Mouse (Mus musculus): Measurements from ENCODE around the gene Cnp. TPM values are rescaled to one million over a fixed set of nuclear protein-coding genes. Genes with fewer than 3 reads are reported as not detected.

Gene Cnp
- polyA plus RNA-seq, 1 experiment from 2014 or later, result 57.8 TPM

DNA sequence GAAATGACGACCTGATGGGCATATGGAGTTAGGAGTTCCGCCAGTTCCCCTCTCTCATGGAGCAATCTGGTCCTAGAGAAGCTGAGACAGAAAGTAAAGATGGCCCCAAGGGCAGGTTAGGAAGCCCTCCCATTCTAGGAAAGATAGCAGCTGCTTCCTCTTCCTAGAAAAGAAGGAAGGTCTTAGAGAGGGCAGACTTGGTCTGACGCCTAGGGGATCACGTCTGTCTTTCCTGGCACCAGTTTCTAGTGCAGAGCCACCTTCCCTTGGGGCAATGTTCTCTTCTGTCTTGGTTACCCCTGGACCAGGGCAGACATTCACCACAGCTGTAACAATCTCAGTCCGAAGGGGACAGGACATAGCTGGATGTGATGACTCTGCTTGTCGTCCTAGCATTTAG lies 26.6 kb upstream of the Cnp start:
- 85% methylated on average over 6 of the region's 6 CpGs for WGBS
- H3K4me2 ChIP-seq (ENCODE audit: low read length), result no peak overlapping the region
- no peak overlapping the region for H3K27ac ChIP-seq (ENCODE audit: low read length)
- H3K9ac ChIP-seq (ENCODE audit: low read depth, low read length), result no peak overlapping the region
- ATAC-seq, result no peak
- peaks cover 13% of the 10 kb centered on the region for H3K4me1 ChIP-seq (ENCODE audit: control insufficient read depth, insufficient read depth, low read length)
- H3K9me3 ChIP-seq (replicated peaks; ENCODE audit: control insufficient read depth, low read length, poor library complexity, severe bottlenecking), result no peaks in the 10 kb centered on the region
- H3K36me3 ChIP-seq (ENCODE audit: control insufficient read depth, insufficient read depth, low read length), result no peaks in the 10 kb centered on the region
- no peaks in the 10 kb centered on the region; the same call in 1 of the 2 replicates for H3K27me3 ChIP-seq (ENCODE audit: control insufficient read depth, insufficient read depth, low read depth, low read length)
- H3K4me3 ChIP-seq (ENCODE audit: low read depth, low read length), result no peak overlapping the region

- WGBS, result 90% methylated on average over 8 of the region's 8 CpGs
- ATAC-seq, result no peak
Observed at GRCm38 (mm10) chr11:100549466-100549865, 25.2 kb upstream of the Cnp start.

DNA sequence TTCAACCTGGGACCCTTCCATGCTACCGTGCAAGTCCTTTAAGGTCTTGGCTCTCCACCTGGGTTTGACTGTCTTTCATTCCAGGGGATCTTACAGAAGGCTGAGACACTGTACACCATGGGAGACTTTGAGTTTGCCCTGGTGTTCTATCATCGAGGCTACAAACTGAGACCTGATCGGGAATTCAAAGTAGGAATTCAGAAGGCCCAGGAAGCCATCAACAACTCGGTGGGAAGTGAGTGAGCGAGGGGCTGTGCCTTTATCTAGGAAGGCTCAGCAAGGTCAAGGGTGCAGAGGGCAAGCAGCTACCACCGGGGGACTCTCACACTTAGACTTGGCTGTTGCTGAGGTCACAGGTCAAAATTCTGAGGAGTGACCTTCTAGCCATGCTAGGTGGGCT lies 24.6 kb upstream of the Cnp start:
- H3K9me3 ChIP-seq (replicated peaks; ENCODE audit: control insufficient read depth, low read length, poor library complexity, severe bottlenecking), result no peaks in the 10 kb centered on the region
- ATAC-seq, result no peak
- no peak overlapping the region for H3K4me2 ChIP-seq (ENCODE audit: low read length)
- no peak overlapping the region for H3K9ac ChIP-seq (ENCODE audit: low read depth, low read length)
- H3K27ac ChIP-seq (ENCODE audit: low read length), result no peak overlapping the region
- 77% methylated on average over 6 of the region's 6 CpGs for WGBS
- H3K36me3 ChIP-seq (ENCODE audit: control insufficient read depth, insufficient read depth, low read length), result no peaks in the 10 kb centered on the region
- H3K27me3 ChIP-seq (ENCODE audit: control insufficient read depth, insufficient read depth, low read depth, low read length), result no peaks in the 10 kb centered on the region; the same call in 1 of the 2 replicates
- no peak overlapping the region for H3K4me3 ChIP-seq (ENCODE audit: low read depth, low read length)
- peaks cover 7% of the 10 kb centered on the region for H3K4me1 ChIP-seq (ENCODE audit: control insufficient read depth, insufficient read depth, low read length)

More at GRCm38 (mm10) chr11:100549466-100549865, 25.2 kb upstream of the Cnp start:
- no peak overlapping the region for H3K4me3 ChIP-seq (ENCODE audit: low read depth, low read length)
- no peak overlapping the region for H3K4me2 ChIP-seq (ENCODE audit: low read length)
- no peak overlapping the region for H3K27ac ChIP-seq (ENCODE audit: low read length)
- no peaks in the 10 kb centered on the region for H3K9me3 ChIP-seq (replicated peaks; ENCODE audit: control insufficient read depth, low read length, poor library complexity, severe bottlenecking)
- no peak overlapping the region for H3K9ac ChIP-seq (ENCODE audit: low read depth, low read length)
- no peaks in the 10 kb centered on the region for H3K36me3 ChIP-seq (ENCODE audit: control insufficient read depth, insufficient read depth, low read length)
- no peaks in the 10 kb centered on the region; the same call in 1 of the 2 replicates for H3K27me3 ChIP-seq (ENCODE audit: control insufficient read depth, insufficient read depth, low read depth, low read length)
- peaks cover 13% of the 10 kb centered on the region for H3K4me1 ChIP-seq (ENCODE audit: control insufficient read depth, insufficient read depth, low read length)

- H3K27ac ChIP-seq (ENCODE audit: low read length), result no peak overlapping the region
- H3K4me2 ChIP-seq (ENCODE audit: low read length), result no peak overlapping the region
- H3K36me3 ChIP-seq (ENCODE audit: control insufficient read depth, insufficient read depth, low read length), result no peaks in the 10 kb centered on the region
- ATAC-seq, result no peak
- H3K27me3 ChIP-seq (ENCODE audit: control insufficient read depth, insufficient read depth, low read depth, low read length), result no peaks in the 10 kb centered on the region; the same call in 1 of the 2 replicates
- H3K4me3 ChIP-seq (ENCODE audit: low read depth, low read length), result no peak overlapping the region
- no peaks in the 10 kb centered on the region for H3K9me3 ChIP-seq (replicated peaks; ENCODE audit: control insufficient read depth, low read length, poor library complexity, severe bottlenecking)
- no peak overlapping the region for H3K9ac ChIP-seq (ENCODE audit: low read depth, low read length)
- WGBS, result 82% methylated on average over 4 of the region's 4 CpGs
- no peaks in the 10 kb centered on the region for H3K4me1 ChIP-seq (ENCODE audit: control insufficient read depth, insufficient read depth, low read length)
Observed at GRCm38 (mm10) chr11:100552842-100553241, 21.9 kb upstream of the Cnp start.

- Histone ChIP-seq H3K36me3 (ENCODE audit: control insufficient read depth, insufficient read depth, low read length) (no peaks in the 10 kb centered on the region), H3K27ac (ENCODE audit: low read length) (no peak overlapping the region), H3K9ac (ENCODE audit: low read depth, low read length) (no peak overlapping the region), H3K4me1 (ENCODE audit: control insufficient read depth, insufficient read depth, low read length) (no peaks in the 10 kb centered on the region), H3K9me3 (replicated peaks; ENCODE audit: control insufficient read depth, low read length, poor library complexity, severe bottlenecking) (no peaks in the 10 kb centered on the region), H3K4me3 (ENCODE audit: low read depth, low read length) (no peak overlapping the region), H3K4me2 (ENCODE audit: low read length) (peak overlapping the region; percentile 22; the same call in 1 of the 2 replicates), H3K27me3 (ENCODE audit: control insufficient read depth, insufficient read depth, low read depth, low read length) (no peaks in the 10 kb centered on the region)
- no peak for ATAC-seq
- 17% methylated on average over 11 of the region's 11 CpGs for WGBS
Observed at GRCm38 (mm10) chr11:100555583-100555982, 19.1 kb upstream of the Cnp start.

- Histone ChIP-seq H3K4me2 (ENCODE audit: low read length) (no peak overlapping the region), H3K9me3 (replicated peaks; ENCODE audit: control insufficient read depth, low read length, poor library complexity, severe bottlenecking) (no peaks in the 10 kb centered on the region), H3K27me3 (ENCODE audit: control insufficient read depth, insufficient read depth, low read depth, low read length) (no peaks in the 10 kb centered on the region), H3K9ac (ENCODE audit: low read depth, low read length) (no peak overlapping the region), H3K27ac (ENCODE audit: low read length) (no peak overlapping the region), H3K36me3 (ENCODE audit: control insufficient read depth, insufficient read depth, low read length) (no peaks in the 10 kb centered on the region), H3K4me1 (ENCODE audit: control insufficient read depth, insufficient read depth, low read length) (no peaks in the 10 kb centered on the region), H3K4me3 (ENCODE audit: low read depth, low read length) (no peak overlapping the region)
- no peak for ATAC-seq
- 80% methylated on average over 3 of the region's 3 CpGs for WGBS
Observed at GRCm38 (mm10) chr11:100557563-100557962, 17.1 kb upstream of the Cnp start.

DNA sequence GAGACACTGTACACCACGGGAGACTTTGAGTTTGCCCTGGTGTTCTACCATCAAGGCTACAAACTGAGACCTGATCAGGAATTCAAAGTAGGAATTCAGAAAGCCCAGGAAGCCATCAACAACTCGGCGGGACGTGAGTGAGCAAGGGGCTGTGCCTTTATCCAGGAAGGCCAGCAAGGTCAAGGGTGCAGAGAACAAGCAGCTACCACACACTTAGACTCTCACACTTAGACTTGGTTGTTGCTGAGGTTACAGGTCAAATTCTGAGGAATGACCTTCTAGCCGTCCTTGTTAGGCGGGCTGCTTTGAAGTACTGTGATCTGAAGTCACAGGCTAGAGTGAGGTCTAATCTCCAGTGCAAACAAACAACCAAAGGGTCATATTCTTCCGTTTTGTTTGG lies 15.2 kb upstream of the Cnp start:
- 39% methylated on average over 7 of the region's 7 CpGs for WGBS

GRCm38 (mm10) chr11:100561748-100562147 lies 13.0 kb upstream of the Cnp start:
- no peaks in the 10 kb centered on the region for H3K36me3 ChIP-seq (ENCODE audit: control insufficient read depth, insufficient read depth, low read length)
- no peaks in the 10 kb centered on the region for H3K9me3 ChIP-seq (replicated peaks; ENCODE audit: control insufficient read depth, low read length, poor library complexity, severe bottlenecking)
- H3K4me3 ChIP-seq (ENCODE audit: low read depth, low read length), result no peak overlapping the region
- no peak overlapping the region for H3K9ac ChIP-seq (ENCODE audit: low read depth, low read length)
- ATAC-seq, result no peak
- H3K27me3 ChIP-seq (ENCODE audit: control insufficient read depth, insufficient read depth, low read depth, low read length), result no peaks in the 10 kb centered on the region
- no peak overlapping the region for H3K4me2 ChIP-seq (ENCODE audit: low read length)
- 43% methylated on average over 5 of the region's 5 CpGs for WGBS
- no peaks in the 10 kb centered on the region for H3K4me1 ChIP-seq (ENCODE audit: control insufficient read depth, insufficient read depth, low read length)
- H3K27ac ChIP-seq (ENCODE audit: low read length), result no peak overlapping the region

More for the DNA sequence above, 15.2 kb upstream of the Cnp start:
- ATAC-seq, result no peak
- H3K4me1 ChIP-seq (ENCODE audit: control insufficient read depth, insufficient read depth, low read length), result no peaks in the 10 kb centered on the region
- no peak overlapping the region for H3K27ac ChIP-seq (ENCODE audit: low read length)
- H3K36me3 ChIP-seq (ENCODE audit: control insufficient read depth, insufficient read depth, low read length), result no peaks in the 10 kb centered on the region
- H3K4me2 ChIP-seq (ENCODE audit: low read length), result no peak overlapping the region
- no peak overlapping the region for H3K9ac ChIP-seq (ENCODE audit: low read depth, low read length)
- H3K27me3 ChIP-seq (ENCODE audit: control insufficient read depth, insufficient read depth, low read depth, low read length), result no peaks in the 10 kb centered on the region
- H3K4me3 ChIP-seq (ENCODE audit: low read depth, low read length), result no peak overlapping the region
- no peaks in the 10 kb centered on the region for H3K9me3 ChIP-seq (replicated peaks; ENCODE audit: control insufficient read depth, low read length, poor library complexity, severe bottlenecking)

DNA sequence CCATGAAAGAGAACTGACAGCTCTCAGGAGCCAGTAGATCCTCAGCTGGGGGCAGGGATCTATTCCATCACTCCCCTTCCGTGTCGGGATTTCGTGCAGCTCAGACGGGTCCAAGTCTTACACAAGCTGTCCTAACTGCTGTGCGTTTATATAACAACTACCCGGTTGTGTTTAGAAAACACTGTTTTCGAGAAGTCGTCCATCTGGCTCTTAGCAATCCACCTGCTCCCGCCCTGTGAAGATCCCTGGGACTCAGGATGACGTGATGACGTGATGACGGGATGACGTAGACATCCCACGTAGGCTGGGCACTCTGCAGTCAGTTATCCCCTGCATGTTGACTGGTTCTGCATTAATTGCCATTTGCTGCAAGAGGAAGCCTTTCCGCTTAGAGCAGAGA lies 10.4 kb upstream of the Cnp start:
- no peak for ATAC-seq
- H3K9ac ChIP-seq (ENCODE audit: low read depth, low read length), result no peak overlapping the region
- H3K4me1 ChIP-seq (ENCODE audit: control insufficient read depth, insufficient read depth, low read length), result no peaks in the 10 kb centered on the region
- no peak overlapping the region for H3K4me3 ChIP-seq (ENCODE audit: low read depth, low read length)
- no peaks in the 10 kb centered on the region for H3K27me3 ChIP-seq (ENCODE audit: control insufficient read depth, insufficient read depth, low read depth, low read length)
- no peak overlapping the region for H3K27ac ChIP-seq (ENCODE audit: low read length)
- H3K9me3 ChIP-seq (replicated peaks; ENCODE audit: control insufficient read depth, low read length, poor library complexity, severe bottlenecking), result no peaks in the 10 kb centered on the region
- H3K4me2 ChIP-seq (ENCODE audit: low read length), result no peak overlapping the region
- H3K36me3 ChIP-seq (ENCODE audit: control insufficient read depth, insufficient read depth, low read length), result no peaks in the 10 kb centered on the region
- WGBS, result 81% methylated on average over 15 of the region's 15 CpGs
